Mouse (Mus musculus) cerebellum, adult 11 months (tissue): ENCODE data around the gene Ran.

ENCODE experiments used
- DNase-seq: peaks from one replicate; pipeline ENCODE4 v3.0.0; 2022

The Ran gene

DNA sequence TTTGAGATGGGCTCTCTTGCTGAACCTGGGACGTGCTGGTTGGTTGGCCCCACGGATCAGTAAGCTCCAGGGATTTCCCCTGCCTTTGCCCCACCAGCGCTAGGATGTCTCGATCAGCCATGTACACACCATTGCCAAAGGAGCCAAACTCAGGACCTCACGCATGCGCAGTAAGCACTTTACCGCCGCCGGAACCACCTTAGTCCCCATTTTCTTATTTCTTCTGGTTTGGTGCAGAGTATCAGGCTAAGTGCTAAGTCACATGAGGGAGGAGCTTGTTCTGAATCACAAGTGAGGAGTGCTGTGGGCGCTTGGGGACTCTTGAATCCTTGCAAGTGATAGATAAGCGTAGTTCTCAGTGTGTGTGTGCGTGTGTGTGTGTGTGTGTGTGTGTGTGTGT is 45.4 kb downstream of the Ran start:
- no peak for DNase-seq

DNA sequence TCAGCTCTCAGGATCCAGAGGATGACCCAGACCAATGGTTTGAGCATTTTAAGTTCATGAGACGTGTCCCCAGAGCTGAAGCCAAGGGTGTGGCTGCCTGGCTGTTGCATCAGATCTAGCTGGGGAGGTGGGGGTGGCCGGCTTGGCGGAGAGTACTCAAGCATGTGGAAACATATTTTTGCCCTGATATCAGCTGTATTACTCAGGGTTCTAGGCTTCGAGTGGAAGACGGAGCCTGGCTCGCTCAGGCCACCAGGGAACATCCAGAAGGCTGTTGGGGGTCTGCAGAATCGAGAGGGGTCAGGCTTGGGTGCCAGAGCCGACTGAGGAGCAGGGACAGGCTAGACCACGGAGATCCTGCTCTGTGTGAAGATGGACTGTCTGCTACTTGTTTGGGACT is 46.1 kb downstream of the Ran start:
- DNase-seq = no peak

DNA sequence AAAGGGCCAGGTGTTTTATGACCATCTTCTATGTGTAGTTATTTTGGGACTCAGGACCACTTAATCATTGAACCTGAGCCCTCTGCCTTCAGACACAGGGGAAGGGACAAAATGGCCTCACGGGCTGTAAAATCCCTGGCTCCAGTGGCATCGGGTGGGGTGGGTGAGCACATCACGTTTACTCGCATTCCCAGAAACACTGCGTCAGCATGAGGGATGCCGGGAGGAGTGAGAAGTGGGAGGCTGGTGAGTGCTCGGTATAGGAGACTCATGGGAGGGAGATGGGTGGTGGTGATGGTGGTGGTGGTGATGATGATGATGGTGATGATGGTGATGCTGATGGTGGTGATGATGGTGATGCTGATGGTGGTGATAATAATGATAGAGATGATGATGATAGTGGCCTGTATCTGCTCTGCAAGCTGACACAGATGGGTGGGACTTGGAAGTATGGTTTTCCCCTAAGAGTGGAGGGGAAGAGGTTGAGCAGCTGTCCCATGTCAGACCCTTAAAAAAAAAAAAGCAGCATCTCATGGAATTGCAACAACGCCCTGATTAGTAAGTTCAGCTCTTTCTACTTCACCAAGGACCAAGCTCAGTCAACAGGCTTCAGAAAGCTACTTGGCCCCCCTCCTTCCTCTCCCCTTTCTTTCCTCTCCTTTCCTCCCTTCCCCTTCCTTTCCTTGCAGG is 46.8 kb downstream of the Ran start:
- DNase-seq = no peak

DNA sequence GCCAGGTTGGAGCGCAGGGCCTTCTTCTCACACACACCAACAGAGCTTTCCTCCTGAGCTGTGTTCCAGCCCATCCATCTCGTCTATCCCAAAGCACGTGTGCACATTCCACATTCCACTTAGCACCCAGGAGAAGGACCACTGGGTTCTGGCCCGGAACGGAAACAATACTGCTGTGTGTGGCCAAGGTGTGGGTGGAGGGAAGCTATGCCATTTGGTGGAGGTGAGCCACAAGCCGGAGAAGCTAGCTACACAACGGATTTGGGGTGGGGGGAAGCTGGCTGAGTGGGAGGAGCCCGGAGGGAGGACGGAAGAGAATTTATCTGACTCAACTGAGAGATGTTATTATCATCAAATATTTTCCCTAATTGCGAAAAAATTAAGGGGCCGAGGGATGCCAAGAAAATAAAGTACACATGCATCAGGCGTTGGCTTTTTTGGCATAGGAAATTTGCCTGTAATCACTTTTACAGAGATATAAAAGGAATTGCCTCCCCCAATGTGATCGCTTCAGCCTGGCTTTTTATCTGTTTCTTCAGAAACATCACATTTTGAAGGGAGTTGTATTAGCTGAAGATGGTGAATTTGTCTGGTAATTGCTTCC is 47.5 kb downstream of the Ran start:
- DNase-seq = no peak

DNA sequence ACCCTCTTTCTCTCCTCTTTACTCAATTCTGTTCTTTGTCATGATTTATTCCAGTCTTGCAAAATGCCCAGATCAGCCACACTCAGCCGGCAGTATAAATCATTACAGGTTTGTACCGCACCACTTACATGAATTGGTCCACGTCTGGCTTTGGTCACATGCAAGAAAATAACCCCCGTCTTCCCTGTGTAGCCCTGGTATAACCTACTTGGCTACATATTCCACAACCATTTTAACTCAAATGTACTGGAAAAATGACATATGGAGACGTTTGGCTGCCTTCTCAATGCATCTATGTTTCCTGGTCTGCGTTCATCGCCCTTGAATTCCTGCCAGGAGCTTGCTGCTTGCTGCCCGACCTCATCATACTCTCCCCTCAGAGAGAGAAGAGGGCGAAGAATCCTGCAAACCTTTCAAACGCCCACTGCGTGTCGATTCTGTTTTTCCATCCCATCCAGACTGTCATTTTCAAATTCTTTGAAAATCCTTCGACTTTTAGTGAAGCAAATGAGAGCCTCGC is 52.0 kb downstream of the Ran start:
- peak; percentile 7 for DNase-seq

DNA sequence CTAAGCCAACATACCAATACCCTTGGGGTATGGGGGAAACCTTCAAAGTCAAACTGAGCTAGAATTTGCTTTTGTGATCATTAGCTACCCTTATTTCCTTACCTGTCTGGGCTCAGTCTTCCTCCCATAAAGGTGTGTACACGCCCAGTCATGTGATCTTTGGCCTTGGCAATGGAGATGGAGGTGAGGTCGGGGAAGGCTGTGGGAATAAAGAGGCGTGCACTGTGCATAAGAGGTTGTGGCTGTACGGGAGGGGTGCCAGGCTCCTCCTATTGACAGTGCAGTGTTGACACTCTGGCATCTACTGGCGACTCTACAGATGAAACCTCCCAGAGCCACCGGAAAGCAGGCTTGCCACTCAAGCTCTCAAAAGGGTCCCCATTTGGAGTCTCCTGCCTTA is 53.5 kb downstream of the Ran start:
- DNase-seq = no peak
